Mouse (Mus musculus): ENCODE results near the gene Dao.

Gene Dao

GRCm38 (mm10) chr5:114003542-114003941 lies at the start of gene Dao:
Gene Dao (plus strand): TSS chr5:114003703.
- no peak for DNase-seq

GRCm38 (mm10) chr5:113954421-113954820 lies 49.1 kb upstream of the Dao start:
- DNase-seq = peak; percentile 71

- DNase-seq = no peak
These were observed 48.2 kb upstream of the Dao start for GRCm38 (mm10) chr5:113955281-113955680.

- no peak for DNase-seq
These were observed 47.8 kb upstream of the Dao start for GRCm38 (mm10) chr5:113955691-113956090.

GRCm38 (mm10) chr5:113956510-113956909 lies 47.0 kb upstream of the Dao start:
- DNase-seq = peak; percentile 60

- no peak for DNase-seq
These were observed 44.5 kb upstream of the Dao start for GRCm38 (mm10) chr5:113959039-113959438.

- DNase-seq = no peak
These were observed 43.1 kb upstream of the Dao start for GRCm38 (mm10) chr5:113960416-113960815.

- no peak for DNase-seq
These were observed 41.7 kb upstream of the Dao start for GRCm38 (mm10) chr5:113961776-113962175.

GRCm38 (mm10) chr5:113964972-113965371 lies 38.5 kb upstream of the Dao start:
- no peak for DNase-seq

- no peak for DNase-seq
These were observed 37.8 kb upstream of the Dao start for GRCm38 (mm10) chr5:113965659-113966185.

GRCm38 (mm10) chr5:113966452-113967150 lies 36.9 kb upstream of the Dao start:
- DNase-seq = no peak

- DNase-seq = no peak
These were observed 35.1 kb upstream of the Dao start for GRCm38 (mm10) chr5:113968371-113968770.

GRCm38 (mm10) chr5:113971434-113971960 lies 32.0 kb upstream of the Dao start:
- no peak for DNase-seq

- no peak for DNase-seq
These were observed 30.7 kb upstream of the Dao start for GRCm38 (mm10) chr5:113972589-113973515.

GRCm38 (mm10) chr5:113973790-113974189 lies 29.7 kb upstream of the Dao start:
- DNase-seq = no peak

- DNase-seq = no peak
These were observed 28.9 kb upstream of the Dao start for GRCm38 (mm10) chr5:113974576-113974975.

GRCm38 (mm10) chr5:113975538-113976215 lies 27.8 kb upstream of the Dao start:
- DNase-seq = no peak

- DNase-seq = no peak
These were observed 26.9 kb upstream of the Dao start for GRCm38 (mm10) chr5:113976597-113976996.

- DNase-seq = no peak
These were observed 26.2 kb upstream of the Dao start for GRCm38 (mm10) chr5:113977309-113977708.

GRCm38 (mm10) chr5:113980511-113980910 lies 23.0 kb upstream of the Dao start:
- DNase-seq = no peak

GRCm38 (mm10) chr5:113981171-113981570 lies 22.3 kb upstream of the Dao start:
- no peak for DNase-seq

GRCm38 (mm10) chr5:113981843-113982242 lies 21.7 kb upstream of the Dao start:
- DNase-seq = no peak

- DNase-seq = no peak
These were observed 20.0 kb upstream of the Dao start for GRCm38 (mm10) chr5:113983541-113983940.

All from right cerebral cortex, postnatal 25 days (tissue).